Mouse (Mus musculus) heart, embryonic 14.5 days (tissue): Measurements from ENCODE around the gene Ndufs4. TPM values are rescaled to one million over a fixed set of nuclear protein-coding genes. Genes with fewer than 3 reads are reported as not detected.

Source experiments
- ATAC-seq: fragments of 200-750 bp; cut with Nextera tagmentation; 2 replicates; pipeline ENCODE4 v1.8.0; 2017; ENCODE audit warnings: low read depth, moderate TSS enrichment; ENCODE audit not compliant: insufficient number of reproducible peaks, insufficient read depth, low FRiP score
- H3K27ac ChIP-seq, 2 experiments: fragments of 200-500 bp in 1 of 2; fragments of 300-500 bp in 1 of 2; sonication (generic) in 1 of 2; replicated peaks in 1 of 2; 2 replicates each; pipeline ENCODE4 v1.5.1; 2012 to 2014; ENCODE audit warnings: low read depth in 2 of 2, low read length in 2 of 2, control low read depth in 1 of 2, mild to moderate bottlenecking in 1 of 2, mixed read lengths in 1 of 2; ENCODE audit not compliant: control insufficient read depth in 1 of 2, insufficient read depth in 1 of 2
- H3K27me3 ChIP-seq: fragments of 300-500 bp; sonication (generic); 2 replicates; pipeline ENCODE4 v1.6.1; 2014; ENCODE audit warnings: mild to moderate bottlenecking, low read length, control low read depth; ENCODE audit not compliant: control insufficient read depth, insufficient read depth
- H3K36me3 ChIP-seq: fragments of 300-500 bp; sonication (generic); 2 replicates; pipeline ENCODE4 v1.6.1; 2014; ENCODE audit warnings: mild to moderate bottlenecking, control low read depth, low read length, mixed read lengths; ENCODE audit not compliant: control insufficient read depth, insufficient read depth
- H3K4me1 ChIP-seq, 2 experiments: fragments of 200-500 bp in 1 of 2; fragments of 300-500 bp in 1 of 2; sonication (generic) in 1 of 2; 2 replicates each; pipeline ENCODE4 v1.6.1; 2012 to 2014; ENCODE audit warnings: low read length in 2 of 2, control low read depth in 1 of 2, mixed read lengths in 1 of 2; ENCODE audit not compliant: control insufficient read depth in 2 of 2, insufficient read depth in 2 of 2
- H3K4me2 ChIP-seq: fragments of 300-500 bp; sonication (generic); 2 replicates; pipeline ENCODE4 v1.6.1; 2014; ENCODE audit warnings: mild to moderate bottlenecking, low read length
- H3K4me3 ChIP-seq, 2 experiments: fragments of 200-500 bp in 1 of 2; fragments of 300-500 bp in 1 of 2; sonication (generic) in 1 of 2; 2 replicates each; pipeline ENCODE4 v1.5.1; 2012 to 2014; ENCODE audit warnings: low read length in 2 of 2, mild to moderate bottlenecking in 2 of 2, control low read depth in 1 of 2, low read depth in 1 of 2, moderate library complexity in 1 of 2; ENCODE audit not compliant: control insufficient read depth in 1 of 2, insufficient read depth in 1 of 2
- H3K9ac ChIP-seq: fragments of 300-500 bp; sonication (generic); 2 replicates; pipeline ENCODE4 v1.6.1; 2014; ENCODE audit warnings: mild to moderate bottlenecking, low read length
- H3K9me3 ChIP-seq: fragments of 300-500 bp; sonication (generic); 2 replicates; pipeline ENCODE4 v1.6.1; 2016; ENCODE audit warnings: low read length, control low read depth; ENCODE audit not compliant: control insufficient read depth
- WGBS: fragments of 180-500 bp; shearing (Covaris S2); extraction: QIAGEN DNeasy Blood & Tissue Kit; methylation state at CpG from one replicate; pipeline ENCODE4 v1.1.7; 2014; 5-methylcytosine and 5-hydroxymethylcytosine counted together
- polyA plus RNA-seq: library from polyadenylated mRNA; unstranded; fragments of >200 nt; fragmentation: Nextera tagmentation; extraction: Ambion mirVana; gene quantifications from 2 replicates; pipeline ENCODE4 v1.2.1, GENCODE M21; 2014

Gene Ndufs4
- polyA plus RNA-seq: 467 and 507 TPM in 2 replicates

DNA sequence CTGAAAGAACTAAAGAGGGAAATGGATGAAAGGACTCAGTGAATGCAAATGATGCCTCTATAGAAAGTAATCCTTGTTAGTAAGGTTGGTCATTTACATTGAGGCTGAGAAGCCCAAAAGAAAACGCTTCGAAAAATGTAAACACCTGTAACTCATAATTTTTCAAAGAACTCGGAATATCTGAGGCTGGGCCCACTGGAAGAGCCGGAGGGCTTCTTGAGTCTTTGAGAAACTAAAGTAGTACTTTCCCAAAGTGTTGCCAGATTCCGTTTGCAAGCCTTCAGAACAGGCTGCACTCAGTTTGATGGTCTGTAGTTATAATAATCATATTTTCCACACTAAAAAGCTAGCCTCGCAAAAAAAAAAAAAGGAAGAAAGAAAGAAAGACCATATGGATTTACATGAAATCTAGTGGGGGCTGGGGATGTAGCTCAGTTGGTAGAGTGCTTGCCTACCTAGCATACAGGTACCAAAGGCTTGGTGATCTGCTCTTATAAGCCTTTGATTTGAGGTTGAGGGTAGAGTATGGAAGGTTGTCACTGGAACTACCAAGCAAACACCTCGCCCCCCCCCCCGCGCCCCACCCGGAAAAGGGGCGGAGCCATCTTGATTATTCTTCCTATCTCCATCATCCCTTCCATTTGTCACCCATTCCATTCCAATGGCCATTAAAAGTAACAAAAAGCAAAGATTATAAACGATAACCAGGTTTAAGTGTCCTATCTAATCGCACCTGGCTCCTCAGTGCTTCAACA is at the start of gene Ndufs4:
Gene Ndufs4, minus strand, starts transcription at position 48 of the 755 bp plus-strand sequence.
- 45% methylated on average over 13 of the region's 13 CpGs for WGBS
- peak within 1 kb of the TSS; percentile 95 for H3K9ac ChIP-seq
- H3K4me3 ChIP-seq: peak within 1 kb of the TSS; percentile 83 to 97
- no peak for ATAC-seq
- H3K27ac ChIP-seq: peak within 1 kb of the TSS; percentile 78 to 84
- 0 out of 2 replicates have a peak, but pooled peaks cover 4% of the 10 kb centered on the region for H3K36me3 ChIP-seq
- H3K9me3 ChIP-seq: no peaks in the 10 kb centered on the region
- peak within 1 kb of the TSS; percentile 82 for H3K4me2 ChIP-seq
- H3K4me1 ChIP-seq: peaks cover 0 to 10% of the 10 kb centered on the region in 2 experiments; a peak in 1 of 4 replicates
- H3K27me3 ChIP-seq: no peaks in the 10 kb centered on the region

GRCm38 (mm10) chr13:114432491-114432890 is 44.4 kb upstream of the Ndufs4 start:
- H3K9me3 ChIP-seq: no peaks in the 10 kb centered on the region
- H3K27ac ChIP-seq: no peak overlapping the region
- no peak overlapping the region for H3K4me3 ChIP-seq
- WGBS: 74% methylated on average over 5 of the region's 5 CpGs
- no peaks in the 10 kb centered on the region for H3K27me3 ChIP-seq
- no peak overlapping the region for H3K4me2 ChIP-seq
- H3K4me1 ChIP-seq: 0 out of 4 replicates have a peak, but pooled peaks cover 0 to 3% of the 10 kb centered on the region in 2 experiments
- H3K36me3 ChIP-seq: no peaks in the 10 kb centered on the region
- no peak for ATAC-seq
- H3K9ac ChIP-seq: no peak overlapping the region

DNA sequence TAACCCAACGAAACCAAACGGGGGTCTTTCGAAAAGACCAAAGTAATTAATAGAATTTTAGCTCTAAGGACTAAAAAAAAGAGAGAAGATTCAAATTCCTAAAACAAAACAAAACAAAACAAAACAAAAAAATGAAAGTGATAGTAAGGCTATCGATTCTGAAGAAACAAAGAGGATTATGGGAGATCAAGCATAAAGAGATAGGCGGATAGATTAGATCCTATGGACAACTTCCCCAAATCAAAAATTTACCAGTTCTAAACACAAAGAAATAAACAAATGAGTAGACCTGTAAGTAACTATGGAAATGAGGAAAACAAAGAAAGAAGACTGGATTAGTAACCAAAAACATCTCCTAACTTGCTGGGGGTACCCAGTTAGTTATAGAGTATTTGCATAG is 37.2 kb upstream of the Ndufs4 start:
- Histone ChIP-seq H3K27me3 (no peaks in the 10 kb centered on the region), H3K9me3 (0 out of 2 replicates have a peak, but pooled peaks cover 3% of the 10 kb centered on the region), H3K4me3 (no peak overlapping the region), H3K4me2 (no peak overlapping the region), H3K4me1 (no peaks in the 10 kb centered on the region), H3K27ac (no peak overlapping the region), H3K36me3 (no peaks in the 10 kb centered on the region), H3K9ac (no peak overlapping the region)
- WGBS: 90% methylated on average over 5 of the region's 5 CpGs
- ATAC-seq: no peak

- no peak overlapping the region for H3K4me3 ChIP-seq
- 0 out of 2 replicates have a peak, but pooled peaks cover 3% of the 10 kb centered on the region for H3K9me3 ChIP-seq
- no peak overlapping the region for H3K27ac ChIP-seq
- ATAC-seq: no peak
- 64% methylated on average over 8 of the region's 8 CpGs for WGBS
- no peak overlapping the region for H3K9ac ChIP-seq
- H3K27me3 ChIP-seq: no peaks in the 10 kb centered on the region
- no peaks in the 10 kb centered on the region for H3K36me3 ChIP-seq
- no peak overlapping the region for H3K4me2 ChIP-seq
- H3K4me1 ChIP-seq: no peaks in the 10 kb centered on the region
Observed at GRCm38 (mm10) chr13:114420235-114420634, 32.2 kb upstream of the Ndufs4 start.

- ATAC-seq: no peak
- Histone ChIP-seq H3K9ac (no peak overlapping the region), H3K27me3 (no peaks in the 10 kb centered on the region), H3K4me3 (no peak overlapping the region), H3K9me3 (0 out of 2 replicates have a peak, but pooled peaks cover 3% of the 10 kb centered on the region), H3K27ac (no peak overlapping the region), H3K36me3 (no peaks in the 10 kb centered on the region), H3K4me2 (no peak overlapping the region), H3K4me1 (no peaks in the 10 kb centered on the region)
- whole genome bisulfite sequencing: 79% methylated on average over 3 of the region's 3 CpGs
Observed at GRCm38 (mm10) chr13:114419364-114419763, 31.3 kb upstream of the Ndufs4 start.

GRCm38 (mm10) chr13:114412326-114412725 is 24.3 kb upstream of the Ndufs4 start:
- Histone ChIP-seq H3K9ac (no peak overlapping the region), H3K4me1 (no peaks in the 10 kb centered on the region), H3K27me3 (no peaks in the 10 kb centered on the region), H3K4me3 (no peak overlapping the region), H3K9me3 (no peaks in the 10 kb centered on the region), H3K36me3 (no peaks in the 10 kb centered on the region), H3K4me2 (no peak overlapping the region), H3K27ac (no peak overlapping the region)
- ATAC-seq: no peak

DNA sequence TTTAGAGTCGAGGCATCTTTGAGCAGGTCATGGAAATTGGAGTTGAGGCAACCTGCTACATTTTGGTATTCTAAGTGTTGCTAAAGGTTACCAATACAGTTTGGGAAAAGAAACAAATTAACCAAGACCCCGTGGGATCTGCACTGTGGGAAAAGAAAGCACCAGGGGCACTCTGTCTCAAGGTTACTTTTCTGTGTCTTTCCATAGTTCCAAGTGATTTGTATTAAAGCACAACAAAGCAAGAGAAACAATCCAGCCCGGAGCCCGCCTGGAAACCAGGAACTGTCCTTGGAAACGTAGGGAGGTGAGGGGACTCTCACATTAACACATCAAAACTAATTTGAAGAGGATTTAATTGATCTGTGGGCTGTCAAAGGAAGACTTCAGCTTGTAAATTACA is 18.8 kb upstream of the Ndufs4 start:
- no peaks in the 10 kb centered on the region for H3K4me1 ChIP-seq
- H3K9me3 ChIP-seq: no peaks in the 10 kb centered on the region
- H3K4me3 ChIP-seq: no peak overlapping the region
- no peak overlapping the region for H3K4me2 ChIP-seq
- H3K9ac ChIP-seq: no peak overlapping the region
- no peak overlapping the region for H3K27ac ChIP-seq
- no peak for ATAC-seq
- WGBS: 23% methylated on average over 5 of the region's 5 CpGs
- H3K36me3 ChIP-seq: no peaks in the 10 kb centered on the region
- no peaks in the 10 kb centered on the region for H3K27me3 ChIP-seq
